Mouse (Mus musculus) liver, adult 2 months (tissue): ENCODE data around the gene Cpa5.

Experiments used
- CTCF ChIP-seq: fragments of 200-500 bp; IDR thresholded peaks from 2 replicates; pipeline ENCODE4 v1.5.1; 2011; ENCODE audit warnings: low read depth, low read length, control low read depth
- POLR2A ChIP-seq: fragments of 200-500 bp; IDR thresholded peaks from 2 replicates; pipeline ENCODE4 v1.6.1; 2011; ENCODE audit warnings: low read length, control low read depth; ENCODE audit not compliant: insufficient read depth; ENCODE audit errors: extremely low read depth

- TF ChIP-seq CTCF = no peak
- TF ChIP-seq POLR2A = no peak
These were observed 10.2 kb downstream of the Cpa5 start for GRCm38 (mm10) chr6:30620994-30621393.
